Mouse (Mus musculus) bone marrow, adult 2 months (tissue): ENCODE results near the gene March1. TPM values are rescaled to one million over a fixed set of nuclear protein-coding genes. Genes with fewer than 3 reads are reported as not detected.

ENCODE experiments used
- H3K27ac ChIP-seq: fragments of 200-500 bp; 2 replicates; pipeline ENCODE4 v1.5.1; 2012; ENCODE audit warnings: low read depth, mild to moderate bottlenecking, control low read depth, inconsistent platforms, low read length; ENCODE audit not compliant: control insufficient read depth, poor library complexity, insufficient read depth
- H3K4me1 ChIP-seq: fragments of 200-500 bp; 2 replicates; pipeline ENCODE4 v1.6.1; 2011; ENCODE audit warnings: low read length; ENCODE audit not compliant: control insufficient read depth, insufficient read depth
- H3K4me3 ChIP-seq: fragments of 200-500 bp; replicated peaks from 2 replicates; pipeline ENCODE3; 2011; ENCODE audit warnings: mild to moderate bottlenecking, low read depth, low read length, control low read depth; ENCODE audit not compliant: control insufficient read depth
- CTCF ChIP-seq: fragments of 200-500 bp; IDR thresholded peaks from 2 replicates; pipeline ENCODE4 v1.5.1; 2011; ENCODE audit warnings: low read length, control low read depth; ENCODE audit not compliant: control insufficient read depth, insufficient read depth
- POLR2A ChIP-seq: fragments of 200-500 bp; IDR thresholded peaks from 2 replicates; pipeline ENCODE4 v1.6.1; 2011; ENCODE audit warnings: low read depth, mild to moderate bottlenecking, control low read depth, low read length, borderline replicate concordance; ENCODE audit not compliant: control insufficient read depth
- WGBS: fragments of 180-500 bp; shearing (Covaris S2); methylation state at CpG from one replicate; pipeline ENCODE4 v1.1.7; 2018; 5-methylcytosine and 5-hydroxymethylcytosine counted together
- polyA plus RNA-seq: library from polyadenylated mRNA; stranded (reverse); fragments of >200 nt; gene quantifications from 2 replicates; pipeline ENCODE4 v1.2.4, GENCODE M21; 2011; ENCODE audit warnings: low replicate concordance; ENCODE audit not compliant: missing spikeins, insufficient read depth, insufficient read length

Gene March1
- polyA plus RNA-seq, 1 experiment, result 9.8 TPM

GRCm38 (mm10) chr8:65966502-65967222, 349.0 kb downstream of the March1 start:
- H3K27ac ChIP-seq, result no peak overlapping the region
- no peak for TF ChIP-seq POLR2A
- TF ChIP-seq CTCF, result no peak
- WGBS, result 24% methylated on average over 10 of the region's 10 CpGs
- no peak overlapping the region for H3K4me3 ChIP-seq
- H3K4me1 ChIP-seq, result no peaks in the 10 kb centered on the region

- 69% methylated on average over 8 of the region's 8 CpGs for WGBS
- no peaks in the 10 kb centered on the region for H3K4me1 ChIP-seq
Measured at GRCm38 (mm10) chr8:65967223-65967778, 349.6 kb downstream of the March1 start.

GRCm38 (mm10) chr8:65976905-65977304, 359.2 kb downstream of the March1 start:
- no peak overlapping the region for H3K27ac ChIP-seq
- TF ChIP-seq CTCF (no peak), POLR2A (no peak)
- WGBS, result 74% methylated on average over 5 of the region's 5 CpGs
- no peaks in the 10 kb centered on the region for H3K4me1 ChIP-seq
- no peak overlapping the region for H3K4me3 ChIP-seq

More at GRCm38 (mm10) chr8:65967223-65967778, 349.6 kb downstream of the March1 start:
- Histone ChIP-seq H3K27ac (no peak overlapping the region), H3K4me3 (no peak overlapping the region)
- TF ChIP-seq CTCF (no peak), POLR2A (no peak)

- no peaks in the 10 kb centered on the region for H3K4me1 ChIP-seq
- WGBS, result 67% methylated on average over 2 of the region's 2 CpGs
- TF ChIP-seq POLR2A (no peak), CTCF (no peak)
- H3K4me3 ChIP-seq, result no peak overlapping the region
- H3K27ac ChIP-seq, result no peak overlapping the region
Measured at GRCm38 (mm10) chr8:65982039-65982438, 364.3 kb downstream of the March1 start.

GRCm38 (mm10) chr8:65987665-65988064, 370.0 kb downstream of the March1 start:
- no peak for TF ChIP-seq CTCF
- Histone ChIP-seq H3K4me3 (no peak overlapping the region), H3K27ac (no peak overlapping the region), H3K4me1 (no peaks in the 10 kb centered on the region)
- 78% methylated on average over 1 of the region's 1 CpGs for WGBS

- WGBS, result 74% methylated on average over 2 of the region's 2 CpGs
- H3K4me1 ChIP-seq, result no peaks in the 10 kb centered on the region
- TF ChIP-seq CTCF (no peak), POLR2A (no peak)
- H3K27ac ChIP-seq, result no peak overlapping the region
- H3K4me3 ChIP-seq, result no peak overlapping the region
Measured at GRCm38 (mm10) chr8:66022815-66023214, 405.1 kb downstream of the March1 start.

GRCm38 (mm10) chr8:66033651-66034050, 416.0 kb downstream of the March1 start:
- TF ChIP-seq CTCF (no peak), POLR2A (no peak)
- 67% methylated on average over 3 of the region's 3 CpGs for WGBS
- Histone ChIP-seq H3K4me1 (no peaks in the 10 kb centered on the region), H3K27ac (no peak overlapping the region), H3K4me3 (no peak overlapping the region)

- Histone ChIP-seq H3K4me3 (no peak overlapping the region), H3K4me1 (no peaks in the 10 kb centered on the region), H3K27ac (no peak overlapping the region)
- TF ChIP-seq POLR2A, result no peak
- TF ChIP-seq CTCF, result no peak
- WGBS, result 78% methylated on average over 3 of the region's 3 CpGs
Measured at GRCm38 (mm10) chr8:66034429-66034828, 416.7 kb downstream of the March1 start.

- TF ChIP-seq CTCF (no peak), POLR2A (no peak)
- 71% methylated on average over 3 of the region's 3 CpGs for WGBS
- H3K4me1 ChIP-seq, result no peaks in the 10 kb centered on the region
- no peak overlapping the region for H3K4me3 ChIP-seq
- H3K27ac ChIP-seq, result no peak overlapping the region
Measured at GRCm38 (mm10) chr8:66094152-66094551, 476.5 kb downstream of the March1 start.
